Mouse (Mus musculus): ENCODE results near the gene Klf13. TPM values are rescaled to one million over a fixed set of nuclear protein-coding genes. Genes with fewer than 3 reads are reported as not detected.

The Klf13 gene
- polyA plus RNA-seq, 1 experiment from 2014 or later: 26.9 TPM

DNA sequence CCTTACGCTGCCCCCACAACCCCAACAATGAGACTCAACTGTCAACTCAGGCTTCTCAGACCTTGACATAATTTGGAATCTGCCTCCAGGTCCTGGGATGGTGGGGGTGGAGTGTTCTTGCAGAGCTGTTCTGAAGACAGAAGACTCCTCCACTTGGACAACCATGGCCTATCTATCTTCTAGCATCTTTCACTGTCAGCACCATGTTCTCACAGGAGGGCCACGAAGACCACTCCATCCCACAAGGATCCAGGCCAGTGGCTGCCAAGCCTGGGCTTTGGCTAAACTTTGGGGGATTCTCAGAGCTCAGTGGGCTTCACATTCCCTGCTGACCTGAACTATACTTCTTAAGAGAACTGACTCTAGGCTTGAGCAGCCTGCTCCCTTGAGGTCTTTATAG is 23.8 kb downstream of the Klf13 start:
- 91% methylated on average over 2 of the region's 2 CpGs for WGBS
- no peak for ATAC-seq (ENCODE audit: low FRiP score, low TSS enrichment)
- no peak for DNase-seq (ENCODE audit: low spot score)
- H3K4me1 ChIP-seq (replicated peaks; ENCODE audit: control insufficient read depth, insufficient read depth): peaks cover 26% of the 10 kb centered on the region
- no peak overlapping the region for H3K9ac ChIP-seq (ENCODE audit: low read length)
- H3K4me3 ChIP-seq (ENCODE audit: low read depth, low read length): no peak overlapping the region
- H3K9me3 ChIP-seq (ENCODE audit: control insufficient read depth, low read length): no peaks in the 10 kb centered on the region
- no peaks in the 10 kb centered on the region for H3K27me3 ChIP-seq (ENCODE audit: control insufficient read depth, insufficient read depth, low read length)
- H3K36me3 ChIP-seq (ENCODE audit: control insufficient read depth, insufficient read depth, low read length): no peaks in the 10 kb centered on the region
- no peak for TF ChIP-seq EP300 (optimal IDR thresholded peaks at IDR 0.05)
- H3K4me2 ChIP-seq (replicated peaks; ENCODE audit: low read depth): no peak overlapping the region
- H3K27ac ChIP-seq (replicated peaks): peak overlapping the region; percentile 81

GRCm38 (mm10) chr7:63913724-63914692 is 24.7 kb downstream of the Klf13 start:
- Histone ChIP-seq H3K9ac (ENCODE audit: low read length) (no peak overlapping the region), H3K4me1 (replicated peaks; ENCODE audit: control insufficient read depth, insufficient read depth) (peaks cover 18% of the 10 kb centered on the region), H3K4me3 (ENCODE audit: low read depth, low read length) (no peak overlapping the region), H3K27me3 (ENCODE audit: control insufficient read depth, insufficient read depth, low read length) (no peaks in the 10 kb centered on the region), H3K27ac (replicated peaks) (peak overlapping the region; percentile 81), H3K4me2 (replicated peaks; ENCODE audit: low read depth) (no peak overlapping the region), H3K36me3 (ENCODE audit: control insufficient read depth, insufficient read depth, low read length) (no peaks in the 10 kb centered on the region), H3K9me3 (ENCODE audit: control insufficient read depth, low read length) (no peaks in the 10 kb centered on the region)
- ATAC-seq (ENCODE audit: low FRiP score, low TSS enrichment) (peak; percentile 58), DNase-seq (ENCODE audit: low spot score) (peak; percentile 53)
- TF ChIP-seq EP300 (optimal IDR thresholded peaks at IDR 0.05) (no peak), CTCF (IDR thresholded peaks at IDR 0.05; ENCODE audit: low read depth) (no peak)
- 46% methylated on average over 10 of the region's 10 CpGs for WGBS

GRCm38 (mm10) chr7:63912924-63913723 is 25.6 kb downstream of the Klf13 start:
- Histone ChIP-seq H3K4me3 (ENCODE audit: low read depth, low read length) (no peak overlapping the region), H3K36me3 (ENCODE audit: control insufficient read depth, insufficient read depth, low read length) (no peaks in the 10 kb centered on the region), H3K27ac (replicated peaks) (peak overlapping the region; percentile 89), H3K27me3 (ENCODE audit: control insufficient read depth, insufficient read depth, low read length) (no peaks in the 10 kb centered on the region), H3K4me2 (replicated peaks; ENCODE audit: low read depth) (no peak overlapping the region), H3K9ac (ENCODE audit: low read length) (no peak overlapping the region), H3K9me3 (ENCODE audit: control insufficient read depth, low read length) (no peaks in the 10 kb centered on the region), H3K4me1 (replicated peaks; ENCODE audit: control insufficient read depth, insufficient read depth) (peaks cover 21% of the 10 kb centered on the region)
- DNase-seq (ENCODE audit: low spot score): no peak
- WGBS: 53% methylated on average over 12 of the region's 12 CpGs
- TF ChIP-seq EP300 (optimal IDR thresholded peaks at IDR 0.05) (no peak), CTCF (IDR thresholded peaks at IDR 0.05; ENCODE audit: low read depth) (peak; percentile 33; the same call in 1 of the 2 replicates)
- ATAC-seq (ENCODE audit: low FRiP score, low TSS enrichment): no peak

- Histone ChIP-seq H3K4me2 (replicated peaks; ENCODE audit: low read depth) (no peak overlapping the region), H3K4me1 (replicated peaks; ENCODE audit: control insufficient read depth, insufficient read depth) (peaks cover 18% of the 10 kb centered on the region), H3K9me3 (ENCODE audit: control insufficient read depth, low read length) (no peaks in the 10 kb centered on the region), H3K36me3 (ENCODE audit: control insufficient read depth, insufficient read depth, low read length) (no peaks in the 10 kb centered on the region), H3K4me3 (ENCODE audit: low read depth, low read length) (no peak overlapping the region), H3K27ac (replicated peaks) (peak overlapping the region; percentile 89), H3K27me3 (ENCODE audit: control insufficient read depth, insufficient read depth, low read length) (no peaks in the 10 kb centered on the region), H3K9ac (ENCODE audit: low read length) (0 out of 2 replicates have a peak overlapping the region, but pooled peaks have one; percentile 13)
- DNase-seq (ENCODE audit: low spot score) (peak; percentile 68), ATAC-seq (ENCODE audit: low FRiP score, low TSS enrichment) (peak; percentile 69)
- TF ChIP-seq EP300 (optimal IDR thresholded peaks at IDR 0.05) (no peak), CTCF (IDR thresholded peaks at IDR 0.05; ENCODE audit: low read depth) (no peak)
- WGBS: 29% methylated on average over 7 of the region's 7 CpGs
Observed at GRCm38 (mm10) chr7:63912234-63912810, 26.4 kb downstream of the Klf13 start.

DNA sequence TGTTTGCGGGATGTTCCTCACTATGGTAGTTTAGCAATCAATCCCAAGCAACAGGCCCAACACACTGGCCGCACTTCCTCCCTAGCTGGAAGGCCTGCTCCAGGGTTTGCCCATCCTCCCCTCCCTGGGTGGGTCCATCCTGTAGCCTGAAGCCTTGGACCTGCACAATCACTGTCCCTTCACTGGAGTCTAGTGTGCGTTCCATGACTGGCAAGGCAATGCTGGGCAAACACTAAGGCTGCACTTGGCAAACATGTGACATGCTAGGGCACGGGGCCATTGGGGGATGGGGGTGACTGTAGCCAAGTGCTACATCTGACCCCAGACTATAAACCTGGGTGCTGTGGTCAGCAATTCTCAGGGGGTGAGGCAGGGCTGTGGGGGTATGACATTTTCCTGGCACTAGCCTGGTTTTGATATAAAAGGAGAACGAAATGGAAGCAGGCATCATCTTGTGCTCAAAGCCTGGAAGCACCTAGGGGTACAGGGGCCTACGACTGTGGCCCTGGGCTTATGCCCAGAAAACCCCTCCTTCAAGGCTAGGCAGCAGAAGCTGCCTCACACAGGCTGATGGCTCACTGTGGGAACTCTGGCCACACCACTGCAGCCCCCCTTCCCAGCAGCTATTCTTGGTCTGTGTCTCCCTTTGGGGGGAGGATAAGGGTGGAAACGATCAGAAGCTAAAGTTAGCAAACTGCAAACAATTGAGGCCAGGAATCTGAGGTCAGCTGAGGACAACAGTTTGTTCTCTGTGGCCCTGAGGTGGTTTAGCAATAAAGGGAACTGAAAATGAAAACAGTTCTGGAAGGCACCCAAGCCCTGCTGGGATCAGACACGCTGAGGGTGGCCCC is 27.1 kb downstream of the Klf13 start:
- Histone ChIP-seq H3K4me2 (replicated peaks; ENCODE audit: low read depth) (no peak overlapping the region; the same call in 1 of the 2 replicates), H3K36me3 (ENCODE audit: control insufficient read depth, insufficient read depth, low read length) (no peaks in the 10 kb centered on the region), H3K27ac (replicated peaks) (peak overlapping the region; percentile 89), H3K9ac (ENCODE audit: low read length) (0 out of 2 replicates have a peak overlapping the region, but pooled peaks have one; percentile 38), H3K4me3 (ENCODE audit: low read depth, low read length) (no peak overlapping the region), H3K4me1 (replicated peaks; ENCODE audit: control insufficient read depth, insufficient read depth) (peaks cover 18% of the 10 kb centered on the region), H3K27me3 (ENCODE audit: control insufficient read depth, insufficient read depth, low read length) (no peaks in the 10 kb centered on the region), H3K9me3 (ENCODE audit: control insufficient read depth, low read length) (no peaks in the 10 kb centered on the region)
- 25% methylated on average over 8 of the region's 8 CpGs for WGBS
- ATAC-seq (ENCODE audit: low FRiP score, low TSS enrichment) (peak; percentile 76), DNase-seq (ENCODE audit: low spot score) (peak; percentile 74)
- TF ChIP-seq EP300 (optimal IDR thresholded peaks at IDR 0.05) (no peak), CTCF (IDR thresholded peaks at IDR 0.05; ENCODE audit: low read depth) (no peak)
